Mouse (Mus musculus): ENCODE data around the gene Hnf1a. TPM values are rescaled to one million over a fixed set of nuclear protein-coding genes. Genes with fewer than 3 reads are reported as not detected.
"Not testable (repeated sequence)": the region's sequence is repeated elsewhere in the genome, so short reads cannot be mapped to it uniquely, and the experiment has no call there.

Hnf1a gene
- total RNA-seq, 2 experiments from 2014 or later: not detected

- no peak for DNase-seq
Measured at GRCm38 (mm10) chr5:114945072-114945471, 25.8 kb downstream of the Hnf1a start.

GRCm38 (mm10) chr5:114942766-114943130 lies 28.1 kb downstream of the Hnf1a start:
- no peak for DNase-seq

- peak; percentile 85 for DNase-seq
Measured at GRCm38 (mm10) chr5:114942074-114942765, 28.7 kb downstream of the Hnf1a start, which contains the start of gene 2210016L21Rik. Gene 2210016L21Rik, plus strand, starts transcription at chr5:114942158.

- DNase-seq: not testable (repeated sequence)
Measured at GRCm38 (mm10) chr5:114941138-114941537, 29.8 kb downstream of the Hnf1a start.

GRCm38 (mm10) chr5:114935838-114936237 lies 35.1 kb downstream of the Hnf1a start:
- no peak for DNase-seq

- no peak for DNase-seq
Measured at GRCm38 (mm10) chr5:114933206-114933605, 37.7 kb downstream of the Hnf1a start.

GRCm38 (mm10) chr5:114931626-114932025 lies 39.3 kb downstream of the Hnf1a start:
- no peak for DNase-seq

- DNase-seq: no peak
Measured at GRCm38 (mm10) chr5:114926753-114927152, 44.1 kb downstream of the Hnf1a start.

GRCm38 (mm10) chr5:114926153-114926684 lies 44.7 kb downstream of the Hnf1a start:
- DNase-seq: no peak

GRCm38 (mm10) chr5:114922998-114923473 lies 47.9 kb downstream of the Hnf1a start, which contains the start of gene Oasl1:
Gene Oasl1, plus strand, starts transcription at chr5:114923240.
- DNase-seq: no peak

- DNase-seq: no peak
Measured at GRCm38 (mm10) chr5:114922366-114922731, 48.5 kb downstream of the Hnf1a start.

- no peak for DNase-seq
Measured at GRCm38 (mm10) chr5:114921551-114922365, 49.1 kb downstream of the Hnf1a start.

GRCm38 (mm10) chr5:114917357-114917756 lies 53.5 kb downstream of the Hnf1a start:
- not testable (repeated sequence) for DNase-seq

GRCm38 (mm10) chr5:114916777-114917176 lies 54.1 kb downstream of the Hnf1a start:
- no peak for DNase-seq

- no peak for DNase-seq
Measured at GRCm38 (mm10) chr5:114915854-114916253, 55.0 kb downstream of the Hnf1a start.

GRCm38 (mm10) chr5:114914855-114915254 lies 56.0 kb downstream of the Hnf1a start:
- no peak for DNase-seq

GRCm38 (mm10) chr5:114913686-114914085 lies 57.2 kb downstream of the Hnf1a start:
- no peak for DNase-seq

- no peak for DNase-seq
Measured at GRCm38 (mm10) chr5:114908598-114909305, 62.1 kb downstream of the Hnf1a start.

GRCm38 (mm10) chr5:114902413-114902812 lies 68.5 kb downstream of the Hnf1a start:
- no peak for DNase-seq
